Mouse (Mus musculus): Measurements from ENCODE around the gene Crot. TPM values are rescaled to one million over a fixed set of nuclear protein-coding genes. Genes with fewer than 3 reads are reported as not detected.

Gene Crot
- total and polyA plus RNA-seq, 3 experiments, result 13.4 to 18.2 (median 13.5) TPM

DNA sequence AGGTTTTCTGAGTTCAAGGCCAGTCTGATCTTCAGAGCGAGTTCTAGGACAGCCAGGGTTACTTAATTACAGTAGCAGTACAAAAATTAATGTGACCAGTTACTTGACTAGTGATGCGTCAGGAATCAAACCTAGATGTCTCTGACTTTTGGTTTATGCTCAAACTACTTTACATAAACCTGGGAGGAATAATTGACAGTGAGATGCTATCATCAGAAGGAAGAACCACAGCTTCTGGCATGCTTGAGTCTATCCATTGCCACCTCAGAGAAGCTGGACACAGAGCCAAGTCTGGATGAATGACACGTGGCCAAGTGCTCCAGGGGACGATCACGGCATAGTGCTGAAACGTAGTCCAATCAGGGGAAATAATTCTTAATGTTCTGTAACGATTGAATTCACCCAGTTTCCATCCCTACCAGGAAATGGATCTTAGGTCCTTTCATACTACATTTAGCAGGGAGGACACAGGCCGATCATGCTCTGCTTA is 35.0 kb upstream of the Crot start:
- Histone ChIP-seq H3K4me3 (replicated peaks in 1 of 3; ENCODE audit: low read depth in 2 of 3, low read length in 2 of 3, poor library complexity in 1 of 3) (no peak overlapping the region), H3K9ac (ENCODE audit: insufficient read depth, low read depth) (no peak overlapping the region), H3K36me3 (replicated peaks in 1 of 2; ENCODE audit: control insufficient read depth in 1 of 2, insufficient read depth in 1 of 2, low read length in 1 of 2) (no peaks in the 10 kb centered on the region), H3K4me1 (ENCODE audit: control insufficient read depth in 1 of 2, insufficient read depth in 2 of 2) (peaks cover 14 to 38% of the 10 kb centered on the region in 2 experiments), H3K9me3 (replicated peaks; ENCODE audit: low read length) (no peaks in the 10 kb centered on the region), H3K79me2 (replicated peaks; ENCODE audit: control insufficient read depth, extremely low read depth, insufficient read depth, poor library complexity, severe bottlenecking) (no peaks in the 10 kb centered on the region), H3K27ac (ENCODE audit: insufficient read depth, low read depth) (no peak overlapping the region), H3K27me3 (replicated peaks) (no peaks in the 10 kb centered on the region), H3K4me2 (ENCODE audit: insufficient read depth, low read depth, poor library complexity, severe bottlenecking) (no peak overlapping the region)
- in situ Hi-C loops (cut with MboI; ENCODE audit: low pct_ligation_motif_present, low pct_unique_long_range_greater_than_20kb, low sequenced_read_pairs) (no loop called here), dilution Hi-C loops (cut with MboI; ENCODE audit: extremely low pct_ligation_motif_present, extremely low pct_unique_long_range_greater_than_20kb, low sequenced_read_pairs) (no loop called here)
- no peak for DNase-seq (ENCODE audit: extremely low read depth)
- TF ChIP-seq ETS1 (conservative IDR thresholded peaks at IDR 0.05; ENCODE audit: low read depth, low read length) (no peak), ZMIZ1 (IDR thresholded peaks at IDR 0.05; ENCODE audit: low read depth, low read length) (no peak), KAT2A (IDR thresholded peaks at IDR 0.05; ENCODE audit: insufficient replicate concordance, low read length) (no peak), GABPA (IDR thresholded peaks at IDR 0.05; ENCODE audit: insufficient replicate concordance, low read depth, low read length) (no peak)

DNA sequence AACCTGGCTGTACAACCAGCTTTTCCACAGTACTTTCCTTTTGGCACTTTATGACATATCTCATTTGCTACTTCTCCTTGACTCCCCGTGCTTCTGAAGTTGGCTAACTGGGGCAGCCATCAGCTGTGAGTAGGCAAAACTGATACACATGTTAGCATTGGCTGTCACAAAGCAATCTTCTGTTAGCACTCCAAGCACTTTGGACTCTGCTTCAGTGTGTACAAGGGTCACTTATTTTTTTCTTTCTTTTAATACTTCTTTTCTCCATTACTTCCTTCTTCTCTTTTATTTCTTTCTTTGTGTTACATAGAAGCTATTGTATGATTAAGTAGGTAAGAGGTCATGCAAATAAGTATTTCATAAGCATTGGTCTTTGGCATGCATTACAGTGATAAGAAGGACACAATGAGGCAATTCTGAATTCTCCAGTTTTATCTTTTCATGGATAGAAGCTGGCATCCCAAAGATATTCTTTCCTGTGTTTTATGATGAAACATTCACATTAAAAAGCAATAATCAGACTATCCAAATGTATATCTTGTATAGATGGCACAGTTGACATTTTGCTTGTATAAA is 31.2 kb upstream of the Crot start:
- dilution Hi-C loops (cut with MboI; ENCODE audit: extremely low pct_ligation_motif_present, extremely low pct_unique_long_range_greater_than_20kb, low sequenced_read_pairs) (no loop called here), in situ Hi-C loops (cut with MboI; ENCODE audit: low pct_ligation_motif_present, low pct_unique_long_range_greater_than_20kb, low sequenced_read_pairs) (no loop called here)
- H3K36me3 ChIP-seq (replicated peaks in 1 of 2; ENCODE audit: control insufficient read depth in 1 of 2, insufficient read depth in 1 of 2, low read length in 1 of 2), result no peaks in the 10 kb centered on the region
- DNase-seq (ENCODE audit: extremely low read depth), result no peak
- no peak overlapping the region for H3K4me3 ChIP-seq (replicated peaks in 1 of 3; ENCODE audit: low read depth in 2 of 3, low read length in 2 of 3, poor library complexity in 1 of 3)
- H3K79me2 ChIP-seq (replicated peaks; ENCODE audit: control insufficient read depth, extremely low read depth, insufficient read depth, poor library complexity, severe bottlenecking), result no peaks in the 10 kb centered on the region
- no peaks in the 10 kb centered on the region for H3K27me3 ChIP-seq (replicated peaks)
- no peaks in the 10 kb centered on the region for H3K9me3 ChIP-seq (replicated peaks; ENCODE audit: low read length)
- TF ChIP-seq ZNF384 (IDR thresholded peaks at IDR 0.05; ENCODE audit: low read depth, low read length) (no peak), ZKSCAN1 (IDR thresholded peaks at IDR 0.05; ENCODE audit: borderline replicate concordance, low read depth, low read length) (no peak), NELFE (IDR thresholded peaks at IDR 0.05; ENCODE audit: low read depth, low read length) (no peak), KAT2A (IDR thresholded peaks at IDR 0.05; ENCODE audit: insufficient replicate concordance, low read length) (no peak), RCOR1 (conservative IDR thresholded peaks at IDR 0.05; ENCODE audit: low read depth, low read length) (no peak), POLR2A (IDR thresholded peaks at IDR 0.05; ENCODE audit: low read depth, low read length) (no peak), GABPA (IDR thresholded peaks at IDR 0.05; ENCODE audit: insufficient replicate concordance, low read depth, low read length) (no peak), CHD2 (IDR thresholded peaks at IDR 0.05; ENCODE audit: low read length) (no peak), RAD21 (IDR thresholded peaks at IDR 0.05; ENCODE audit: low read depth, low read length) (no peak), PAX5 (IDR thresholded peaks at IDR 0.05; ENCODE audit: low read length) (no peak), MXI1 (IDR thresholded peaks at IDR 0.05; ENCODE audit: low read depth, low read length) (no peak), E2F4 (IDR thresholded peaks at IDR 0.05; ENCODE audit: insufficient replicate concordance, low read depth, low read length) (no peak), JUN (IDR thresholded peaks at IDR 0.05; ENCODE audit: insufficient read depth, low read depth, low read length) (no peak), CTCF (conservative IDR thresholded peaks at IDR 0.05 in 1 of 2, IDR thresholded peaks at IDR 0.05 in 1 of 2; ENCODE audit: low read depth in 2 of 2, low read length in 2 of 2) (no peak), IRF4 (IDR thresholded peaks at IDR 0.05; ENCODE audit: low read depth, low read length) (no peak)
- no peak overlapping the region for H3K9ac ChIP-seq (ENCODE audit: insufficient read depth, low read depth)
- H3K4me2 ChIP-seq (ENCODE audit: insufficient read depth, low read depth, poor library complexity, severe bottlenecking), result no peak overlapping the region
- peaks cover 0 to 10% of the 10 kb centered on the region in 2 experiments; a peak in 2 of 4 replicates for H3K4me1 ChIP-seq (ENCODE audit: control insufficient read depth in 1 of 2, insufficient read depth in 2 of 2)
- no peak overlapping the region for H3K27ac ChIP-seq (ENCODE audit: insufficient read depth, low read depth)
